Mouse (Mus musculus) midbrain, embryonic 14.5 days (tissue): ENCODE results near the gene Gm364. TPM values are rescaled to one million over a fixed set of nuclear protein-coding genes. Genes with fewer than 3 reads are reported as not detected.

ENCODE experiments used
- ATAC-seq: fragments of 200-750 bp; cut with Nextera tagmentation; 2 replicates; pipeline ENCODE4 v1.8.0; 2017; ENCODE audit warnings: moderate number of reproducible peaks, moderate library complexity; ENCODE audit not compliant: low FRiP score, low TSS enrichment
- DNase-seq: peaks from one replicate; pipeline ENCODE4 v3.0.0-alpha.2; 2015
- H3K27ac ChIP-seq: fragments of 300-500 bp; sonication (generic); replicated peaks from 2 replicates; pipeline ENCODE4 v1.5.1; 2014; ENCODE audit warnings: mild to moderate bottlenecking, low read depth, low read length, moderate library complexity
- H3K27me3 ChIP-seq: fragments of 300-500 bp; sonication (generic); 2 replicates; pipeline ENCODE4 v1.6.1; 2014; ENCODE audit warnings: low read length, control low read depth, mixed read lengths; ENCODE audit not compliant: control insufficient read depth, insufficient read depth
- H3K36me3 ChIP-seq: fragments of 300-500 bp; sonication (generic); 2 replicates; pipeline ENCODE4 v1.6.1; 2014; ENCODE audit warnings: low read length, control low read depth; ENCODE audit not compliant: control insufficient read depth, insufficient read depth
- H3K4me1 ChIP-seq: fragments of 300-500 bp; sonication (generic); 2 replicates; pipeline ENCODE4 v1.6.1; 2014; ENCODE audit warnings: mild to moderate bottlenecking, antibody characterized with exemption, low read length, control low read depth; ENCODE audit not compliant: control insufficient read depth, insufficient read depth
- H3K4me2 ChIP-seq: fragments of 300-500 bp; sonication (generic); 2 replicates; pipeline ENCODE4 v1.6.1; 2014; ENCODE audit warnings: mild to moderate bottlenecking, low read length, moderate library complexity
- H3K4me3 ChIP-seq: fragments of 300-500 bp; sonication (generic); replicated peaks from 2 replicates; pipeline ENCODE4 v1.5.1; 2014; ENCODE audit warnings: low read depth, low read length
- H3K9ac ChIP-seq: fragments of 300-500 bp; sonication (generic); replicated peaks from 2 replicates; pipeline ENCODE4 v1.6.1; 2014; ENCODE audit warnings: mild to moderate bottlenecking, low read length, moderate library complexity
- H3K9me3 ChIP-seq: fragments of 300-500 bp; sonication (generic); 2 replicates; pipeline ENCODE4 v1.6.1; 2016; ENCODE audit warnings: low read length, control low read depth, mixed read lengths; ENCODE audit not compliant: control insufficient read depth
- WGBS: fragments of 180-500 bp; shearing (Covaris S2); extraction: QIAGEN DNeasy Blood & Tissue Kit; methylation state at CpG from one replicate; pipeline ENCODE4 v1.1.7; 2014; 5-methylcytosine and 5-hydroxymethylcytosine counted together
- polyA plus RNA-seq: library from polyadenylated mRNA; unstranded; fragments of >200 nt; fragmentation: Nextera tagmentation; extraction: Ambion mirVana; gene quantifications from 2 replicates; pipeline ENCODE4 v1.2.1, GENCODE M21; 2014

The Gm364 gene
- polyA plus RNA-seq = not detected in 2 replicates

DNA sequence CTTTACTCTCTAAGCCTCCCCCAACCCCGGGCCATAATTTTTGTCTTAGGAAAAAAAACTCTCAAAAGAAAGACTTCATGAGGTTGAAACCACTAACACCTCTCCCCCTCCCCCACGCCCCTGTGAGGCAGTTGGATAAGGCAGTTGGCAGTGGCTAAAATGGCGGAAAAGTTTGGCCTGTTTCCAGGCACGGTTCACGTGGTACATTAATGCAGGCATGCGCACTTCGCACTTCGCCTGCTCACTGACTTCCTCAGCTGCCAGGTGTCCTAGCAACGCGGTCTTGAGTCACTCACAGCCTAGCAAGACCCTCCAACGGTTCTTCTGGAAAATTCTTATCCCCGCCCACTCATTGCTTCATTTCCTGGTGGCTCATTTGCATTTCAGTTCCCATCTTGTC, at the start of gene Gm364:
Gm364 (plus strand) TSS at position 386 of the 400 bp plus-strand sequence.
- Histone ChIP-seq H3K9me3 (no peaks in the 10 kb centered on the region), H3K4me1 (no peaks in the 10 kb centered on the region), H3K9ac (no peak within 1 kb of the TSS), H3K4me3 (no peak within 1 kb of the TSS), H3K27me3 (no peaks in the 10 kb centered on the region), H3K4me2 (no peak within 1 kb of the TSS), H3K27ac (no peak within 1 kb of the TSS), H3K36me3 (no peaks in the 10 kb centered on the region)
- no peak for ATAC-seq
- 92% methylated on average over 12 of the region's 12 CpGs for WGBS
- DNase-seq = no peak

DNA sequence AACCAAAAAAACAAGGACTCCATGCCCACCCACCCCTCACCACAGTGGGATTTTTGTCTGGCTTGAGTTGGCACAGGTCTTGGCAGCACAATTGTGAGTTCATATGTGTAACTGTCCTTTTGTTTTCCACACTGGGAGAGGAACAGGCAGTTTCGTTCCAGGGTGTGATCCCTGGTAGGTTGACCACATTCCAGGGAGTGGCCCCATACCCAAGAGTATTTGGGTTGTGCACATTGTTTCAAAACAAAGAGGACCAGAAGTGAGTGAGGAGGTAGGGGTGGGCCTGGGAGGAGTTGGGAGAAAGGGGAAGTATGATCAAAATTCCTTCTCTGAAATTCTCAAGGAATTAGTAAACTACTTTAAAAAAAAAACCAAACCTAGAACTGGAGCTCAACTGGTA, 49.6 kb upstream of the Gm364 start:
- no peaks in the 10 kb centered on the region for H3K27me3 ChIP-seq
- WGBS = 64% methylated on average over 1 of the region's 1 CpGs
- DNase-seq (no peak), ATAC-seq (no peak)
- H3K4me3 ChIP-seq = no peak overlapping the region
- no peak overlapping the region for H3K9ac ChIP-seq
- H3K27ac ChIP-seq = no peak overlapping the region
- no peaks in the 10 kb centered on the region for H3K36me3 ChIP-seq
- no peak overlapping the region for H3K4me2 ChIP-seq
- H3K4me1 ChIP-seq = no peaks in the 10 kb centered on the region
- H3K9me3 ChIP-seq = no peaks in the 10 kb centered on the region

DNA sequence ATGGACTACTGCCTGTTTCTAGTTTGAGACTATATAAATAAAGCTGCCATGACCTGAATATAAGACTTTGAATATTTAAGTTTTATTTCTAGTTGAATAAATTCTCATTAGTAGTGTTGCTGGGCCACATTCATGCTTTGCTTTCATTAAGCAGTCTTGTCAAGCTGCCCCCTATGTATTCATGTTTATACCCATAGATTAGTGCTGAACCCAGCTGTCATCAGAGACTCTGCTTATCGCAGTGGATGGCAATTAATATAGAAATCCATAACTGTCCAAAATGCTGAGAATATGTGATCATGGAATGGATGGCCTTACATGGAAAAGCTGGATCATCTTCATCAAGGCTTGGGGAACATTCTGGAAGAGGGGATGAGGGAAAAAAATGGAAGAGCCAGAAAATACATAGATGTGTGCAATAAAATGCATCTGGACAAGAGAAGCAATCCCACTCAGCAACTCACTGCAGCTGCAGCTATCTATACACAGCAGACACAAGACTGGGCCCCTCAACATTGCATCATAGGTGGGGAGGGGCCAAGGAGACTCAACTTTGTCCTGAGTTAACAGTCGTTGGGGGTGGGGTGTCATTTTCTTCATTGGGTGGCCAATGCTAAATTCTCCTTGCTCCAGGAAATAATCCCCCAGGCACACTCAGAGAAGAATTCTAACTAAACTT, 43.9 kb upstream of the Gm364 start:
- Histone ChIP-seq H3K4me1 (no peaks in the 10 kb centered on the region), H3K4me3 (no peak overlapping the region), H3K27me3 (no peaks in the 10 kb centered on the region), H3K27ac (no peak overlapping the region), H3K4me2 (no peak overlapping the region), H3K9ac (no peak overlapping the region), H3K9me3 (no peaks in the 10 kb centered on the region), H3K36me3 (no peaks in the 10 kb centered on the region)
- 78% methylated on average over 2 of the region's 2 CpGs for WGBS
- ATAC-seq = no peak
- no peak for DNase-seq

DNA sequence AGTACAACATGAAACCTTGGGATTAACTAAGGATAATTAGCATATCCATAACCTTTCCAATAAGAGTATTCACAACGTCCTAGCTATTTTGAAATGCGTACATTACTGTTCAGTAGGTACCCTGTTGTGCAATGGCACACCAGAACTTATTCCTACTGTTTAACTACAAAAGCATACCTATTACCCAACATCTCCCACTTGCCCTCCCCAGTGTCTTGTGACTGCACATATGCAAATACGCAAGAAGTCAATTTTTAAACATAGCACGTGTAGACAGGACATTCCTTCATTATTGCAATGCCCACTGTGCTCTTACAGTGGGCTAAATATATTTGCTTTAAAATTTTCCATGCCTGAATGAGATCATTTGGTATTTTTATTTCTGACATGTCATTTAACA, 36.0 kb upstream of the Gm364 start:
- no peaks in the 10 kb centered on the region for H3K27me3 ChIP-seq
- H3K4me3 ChIP-seq = no peak overlapping the region
- no peaks in the 10 kb centered on the region for H3K4me1 ChIP-seq
- H3K9ac ChIP-seq = no peak overlapping the region
- DNase-seq (no peak), ATAC-seq (no peak)
- no peak overlapping the region for H3K4me2 ChIP-seq
- H3K27ac ChIP-seq = no peak overlapping the region
- H3K9me3 ChIP-seq = no peaks in the 10 kb centered on the region
- WGBS = 83% methylated on average over 4 of the region's 4 CpGs
- peaks cover 12% of the 10 kb centered on the region for H3K36me3 ChIP-seq

DNA sequence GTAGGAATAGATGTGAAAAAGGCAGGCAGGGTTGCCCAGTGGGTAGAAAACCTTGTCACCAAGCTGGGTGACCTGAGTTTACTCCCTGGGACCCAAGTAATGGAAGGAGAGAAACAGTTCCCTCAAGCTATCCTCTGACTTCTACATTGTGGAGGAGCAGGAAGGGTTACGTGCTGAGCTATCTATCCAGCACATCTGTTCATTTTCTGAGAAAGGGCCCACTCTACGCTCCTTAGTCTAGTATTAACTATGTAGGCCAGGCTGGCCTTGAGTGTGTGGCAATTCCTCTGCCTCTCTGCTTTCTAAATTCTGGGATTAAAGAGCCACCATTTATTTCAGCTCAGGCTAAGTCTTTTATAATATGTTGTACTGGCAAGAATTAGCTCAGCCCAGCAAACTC, 35.4 kb upstream of the Gm364 start:
- Histone ChIP-seq H3K36me3 (peaks cover 15% of the 10 kb centered on the region), H3K4me1 (no peaks in the 10 kb centered on the region), H3K4me3 (no peak overlapping the region), H3K27me3 (no peaks in the 10 kb centered on the region), H3K9me3 (no peaks in the 10 kb centered on the region), H3K4me2 (no peak overlapping the region), H3K9ac (no peak overlapping the region), H3K27ac (no peak overlapping the region)
- ATAC-seq (no peak), DNase-seq (no peak)
- WGBS = 87% methylated on average over 2 of the region's 2 CpGs

DNA sequence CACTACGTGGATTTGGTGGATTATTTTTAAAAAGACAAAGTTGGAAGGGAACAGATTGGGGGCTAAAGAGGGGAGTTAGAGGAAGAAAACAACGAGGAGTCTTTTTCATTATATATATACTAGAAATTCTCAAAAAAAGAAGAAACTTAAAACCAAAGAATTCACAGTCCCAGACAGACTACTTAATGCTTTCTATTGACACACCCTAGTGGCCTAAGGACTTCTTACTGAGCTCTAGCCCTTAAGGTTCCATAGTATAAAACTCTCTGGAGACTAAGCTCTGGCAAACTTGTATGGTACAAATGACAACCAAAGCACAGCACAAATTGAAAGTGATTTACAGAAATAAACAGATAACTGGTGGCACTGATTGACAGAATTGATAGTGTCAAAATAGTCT, 34.9 kb upstream of the Gm364 start:
- Histone ChIP-seq H3K27me3 (no peaks in the 10 kb centered on the region), H3K36me3 (peaks cover 19% of the 10 kb centered on the region), H3K4me2 (no peak overlapping the region), H3K9ac (no peak overlapping the region), H3K4me3 (no peak overlapping the region), H3K27ac (no peak overlapping the region), H3K9me3 (no peaks in the 10 kb centered on the region), H3K4me1 (no peaks in the 10 kb centered on the region)
- no peak for DNase-seq
- no peak for ATAC-seq
- 91% methylated on average over 2 of the region's 2 CpGs for WGBS

DNA sequence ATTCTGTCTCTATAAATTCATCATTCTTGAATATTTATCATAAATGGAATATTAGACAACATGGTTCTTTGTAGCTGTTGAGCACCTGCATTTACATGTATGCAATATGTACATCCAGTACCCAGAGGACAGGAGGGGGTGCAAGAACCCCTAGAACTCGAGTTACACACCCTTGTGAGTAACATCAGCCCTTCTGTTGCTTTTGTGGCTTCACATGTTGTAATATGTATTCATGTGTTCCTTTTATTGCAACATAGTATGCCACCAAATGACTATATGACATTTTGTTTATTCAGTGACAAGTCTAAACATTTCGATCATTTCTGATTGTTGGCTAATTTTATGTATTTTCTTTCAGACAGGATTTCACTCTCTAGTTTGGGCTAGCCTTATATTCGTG, 31.9 kb upstream of the Gm364 start:
- H3K4me1 ChIP-seq = no peaks in the 10 kb centered on the region

DNA sequence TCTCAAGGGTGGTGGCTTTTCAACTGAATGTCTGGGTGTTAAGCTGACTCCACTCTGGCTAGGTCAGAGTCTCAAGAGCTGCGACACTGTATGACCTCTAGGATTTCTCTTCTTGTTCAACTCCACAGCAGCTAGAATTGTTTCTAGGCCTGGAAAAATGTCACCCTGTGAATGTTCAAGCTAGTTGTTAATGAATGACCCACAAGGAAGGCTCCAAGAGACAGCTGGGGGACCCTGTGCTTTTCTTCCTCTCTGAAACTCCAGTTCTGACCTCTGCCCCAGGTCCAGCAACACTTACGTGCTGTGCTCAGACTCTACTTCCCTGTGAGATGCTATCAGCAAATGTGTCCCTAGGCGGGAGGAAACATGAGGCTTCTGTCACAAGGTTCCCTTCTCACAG, 30.4 kb upstream of the Gm364 start:
- Histone ChIP-seq H3K4me1 (no peaks in the 10 kb centered on the region), H3K27me3 (no peaks in the 10 kb centered on the region), H3K36me3 (peaks cover 42% of the 10 kb centered on the region), H3K4me2 (no peak overlapping the region), H3K9ac (no peak overlapping the region), H3K4me3 (no peak overlapping the region), H3K27ac (no peak overlapping the region), H3K9me3 (no peaks in the 10 kb centered on the region)
- no peak for DNase-seq
- 91% methylated on average over 3 of the region's 3 CpGs for WGBS
- ATAC-seq = no peak

More for the DNA sequence above, 31.9 kb upstream of the Gm364 start:
- Histone ChIP-seq H3K4me3 (no peak overlapping the region), H3K27ac (no peak overlapping the region), H3K4me2 (no peak overlapping the region), H3K27me3 (no peaks in the 10 kb centered on the region), H3K9ac (no peak overlapping the region), H3K36me3 (peaks cover 37% of the 10 kb centered on the region), H3K9me3 (no peaks in the 10 kb centered on the region)
- ATAC-seq (no peak), DNase-seq (no peak)
- WGBS = 82% methylated on average over 3 of the region's 3 CpGs

DNA sequence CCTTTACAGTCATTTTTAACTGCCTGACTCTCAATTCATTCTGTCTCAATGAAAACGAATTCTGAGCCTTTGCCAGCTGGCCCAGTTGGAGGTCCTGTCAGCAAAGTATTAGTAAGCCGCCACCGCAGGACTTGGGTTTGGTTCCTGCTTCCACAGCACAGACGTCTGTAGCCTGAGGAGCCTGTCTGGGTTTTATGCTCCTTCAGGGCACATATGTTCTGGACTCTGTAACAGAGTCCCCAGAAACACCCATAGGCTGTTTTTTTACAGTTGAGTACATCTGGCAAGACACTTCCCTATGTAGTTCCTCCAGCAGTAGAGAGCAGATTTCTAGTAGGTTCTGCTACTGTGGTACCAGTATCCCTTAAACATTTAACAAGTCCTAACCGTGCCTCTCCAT, 28.0 kb upstream of the Gm364 start:
- peak; percentile 17 for DNase-seq
- Histone ChIP-seq H3K4me2 (no peak overlapping the region), H3K9me3 (no peaks in the 10 kb centered on the region), H3K36me3 (peaks cover 65% of the 10 kb centered on the region), H3K4me3 (no peak overlapping the region), H3K9ac (no peak overlapping the region), H3K27ac (no peak overlapping the region), H3K27me3 (no peaks in the 10 kb centered on the region), H3K4me1 (no peaks in the 10 kb centered on the region)
- WGBS = 70% methylated on average over 5 of the region's 5 CpGs
- ATAC-seq = no peak
